Mouse (Mus musculus) forebrain, embryonic 15.5 days (tissue): ENCODE data around the gene Akap8. TPM values are rescaled to one million over a fixed set of nuclear protein-coding genes. Genes with fewer than 3 reads are reported as not detected.

Experiments used
- ATAC-seq: fragments of 200-750 bp; cut with Nextera tagmentation; replicated peaks from 2 replicates; pipeline ENCODE4 v1.8.0; 2017; ENCODE audit warnings: mild to moderate bottlenecking, moderate TSS enrichment, moderate library complexity
- H3K27ac ChIP-seq: fragments of 300-500 bp; sonication (generic); replicated peaks from 2 replicates; pipeline ENCODE4 v1.5.1; 2015; ENCODE audit warnings: mild to moderate bottlenecking, inconsistent platforms
- H3K27me3 ChIP-seq: fragments of 300-500 bp; sonication (generic); 2 replicates; pipeline ENCODE4 v1.6.1; 2015; ENCODE audit warnings: inconsistent platforms
- H3K36me3 ChIP-seq: fragments of 300-500 bp; sonication (generic); 2 replicates; pipeline ENCODE4 v1.6.1; 2015; ENCODE audit warnings: mild to moderate bottlenecking, inconsistent platforms
- H3K4me1 ChIP-seq: fragments of 300-500 bp; sonication (generic); 2 replicates; pipeline ENCODE4 v1.6.1; 2015; ENCODE audit warnings: inconsistent platforms
- H3K4me2 ChIP-seq: fragments of 300-500 bp; sonication (generic); replicated peaks from 2 replicates; pipeline ENCODE4 v1.6.1; 2015; ENCODE audit warnings: mild to moderate bottlenecking, inconsistent platforms
- H3K4me3 ChIP-seq: fragments of 300-500 bp; sonication (generic); 2 replicates; pipeline ENCODE4 v1.5.1; 2015; ENCODE audit warnings: mild to moderate bottlenecking, inconsistent platforms
- H3K9ac ChIP-seq: fragments of 300-500 bp; sonication (generic); replicated peaks from 2 replicates; pipeline ENCODE4 v1.6.1; 2015; ENCODE audit warnings: mild to moderate bottlenecking, inconsistent platforms
- H3K9me3 ChIP-seq: fragments of 300-500 bp; sonication (generic); 2 replicates; pipeline ENCODE4 v1.6.1; 2016; ENCODE audit warnings: inconsistent platforms
- WGBS: fragments of 180-500 bp; shearing (Covaris S2); methylation state at CpG from one replicate; pipeline ENCODE4 v1.1.7; 2015; ENCODE audit warnings: mixed read lengths; 5-methylcytosine and 5-hydroxymethylcytosine counted together
- polyA plus RNA-seq: library from polyadenylated mRNA; unstranded; fragments of >200 nt; fragmentation: Nextera tagmentation; extraction: Ambion mirVana; gene quantifications from 2 replicates; pipeline ENCODE4 v1.2.1, GENCODE M21; 2015

Akap8 gene
- polyA plus RNA-seq, 1 experiment from 2014 or later: 107 TPM

GRCm38 (mm10) chr17:32313892-32314291 lies 7.1 kb downstream of the Akap8 start:
- no peak overlapping the region for H3K27ac ChIP-seq
- 82% methylated on average over 5 of the region's 5 CpGs for WGBS
- H3K4me2 ChIP-seq: no peak overlapping the region
- ATAC-seq: no peak
- peaks cover 91% of the 10 kb centered on the region for H3K36me3 ChIP-seq
- peaks cover 10% of the 10 kb centered on the region for H3K4me1 ChIP-seq
- no peaks in the 10 kb centered on the region for H3K9me3 ChIP-seq
- H3K9ac ChIP-seq: no peak overlapping the region
- no peaks in the 10 kb centered on the region for H3K27me3 ChIP-seq
- no peak overlapping the region for H3K4me3 ChIP-seq

DNA sequence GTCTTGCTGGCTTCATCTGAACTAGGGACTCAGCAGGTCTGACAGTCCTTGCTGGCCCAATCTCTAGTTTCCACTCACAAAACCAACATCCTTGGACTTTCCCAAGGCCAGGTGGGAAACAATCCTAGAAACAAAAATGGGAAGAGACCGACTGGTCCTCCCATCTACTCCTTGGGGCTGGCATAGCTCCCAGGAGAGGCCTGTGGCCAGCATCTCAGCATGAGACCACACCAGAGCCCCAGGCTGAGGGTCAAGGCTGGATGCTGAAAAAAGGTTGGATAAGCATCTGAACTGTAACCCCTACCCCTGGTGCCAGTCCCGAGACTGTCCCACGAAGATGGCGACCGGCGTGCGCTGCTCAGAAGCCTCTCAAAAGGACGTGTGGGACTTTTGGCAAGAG lies 8.2 kb downstream of the Akap8 start:
- Histone ChIP-seq H3K27me3 (no peaks in the 10 kb centered on the region), H3K9ac (no peak overlapping the region), H3K4me3 (no peak overlapping the region), H3K9me3 (no peaks in the 10 kb centered on the region), H3K4me1 (no peaks in the 10 kb centered on the region), H3K4me2 (no peak overlapping the region), H3K36me3 (peaks cover 99% of the 10 kb centered on the region), H3K27ac (no peak overlapping the region)
- 93% methylated on average over 8 of the region's 8 CpGs for WGBS
- no peak for ATAC-seq

GRCm38 (mm10) chr17:32307963-32308362 lies 13.1 kb downstream of the Akap8 start:
- WGBS: 94% methylated on average over 4 of the region's 4 CpGs
- H3K4me1 ChIP-seq: no peaks in the 10 kb centered on the region
- no peak overlapping the region for H3K9ac ChIP-seq
- H3K4me2 ChIP-seq: no peak overlapping the region
- H3K9me3 ChIP-seq: no peaks in the 10 kb centered on the region
- H3K27me3 ChIP-seq: no peaks in the 10 kb centered on the region
- peaks cover 94% of the 10 kb centered on the region for H3K36me3 ChIP-seq
- no peak overlapping the region for H3K27ac ChIP-seq
- ATAC-seq: no peak
- H3K4me3 ChIP-seq: no peak overlapping the region

- 80% methylated on average over 1 of the region's 1 CpGs for WGBS
- Histone ChIP-seq H3K27ac (no peak overlapping the region), H3K9ac (no peak overlapping the region), H3K4me2 (no peak overlapping the region), H3K4me3 (no peak overlapping the region), H3K27me3 (no peaks in the 10 kb centered on the region), H3K9me3 (no peaks in the 10 kb centered on the region), H3K4me1 (no peaks in the 10 kb centered on the region), H3K36me3 (no peaks in the 10 kb centered on the region)
- no peak for ATAC-seq
Measured at GRCm38 (mm10) chr17:32298125-32298524, 22.9 kb downstream of the Akap8 start.

- Histone ChIP-seq H3K4me2 (no peak overlapping the region), H3K27ac (no peak overlapping the region), H3K27me3 (no peaks in the 10 kb centered on the region), H3K9me3 (no peaks in the 10 kb centered on the region), H3K4me3 (no peak overlapping the region), H3K4me1 (no peaks in the 10 kb centered on the region), H3K36me3 (no peaks in the 10 kb centered on the region), H3K9ac (no peak overlapping the region)
- 96% methylated on average over 2 of the region's 2 CpGs for WGBS
- no peak for ATAC-seq
Measured at GRCm38 (mm10) chr17:32295901-32296300, 25.1 kb downstream of the Akap8 start.

GRCm38 (mm10) chr17:32295160-32295559 lies 25.9 kb downstream of the Akap8 start:
- no peaks in the 10 kb centered on the region for H3K9me3 ChIP-seq
- ATAC-seq: no peak
- H3K27me3 ChIP-seq: no peaks in the 10 kb centered on the region
- 88% methylated on average over 4 of the region's 4 CpGs for WGBS
- no peak overlapping the region for H3K27ac ChIP-seq
- H3K4me3 ChIP-seq: no peak overlapping the region
- H3K9ac ChIP-seq: no peak overlapping the region
- no peaks in the 10 kb centered on the region for H3K36me3 ChIP-seq
- H3K4me1 ChIP-seq: no peaks in the 10 kb centered on the region
- no peak overlapping the region for H3K4me2 ChIP-seq

DNA sequence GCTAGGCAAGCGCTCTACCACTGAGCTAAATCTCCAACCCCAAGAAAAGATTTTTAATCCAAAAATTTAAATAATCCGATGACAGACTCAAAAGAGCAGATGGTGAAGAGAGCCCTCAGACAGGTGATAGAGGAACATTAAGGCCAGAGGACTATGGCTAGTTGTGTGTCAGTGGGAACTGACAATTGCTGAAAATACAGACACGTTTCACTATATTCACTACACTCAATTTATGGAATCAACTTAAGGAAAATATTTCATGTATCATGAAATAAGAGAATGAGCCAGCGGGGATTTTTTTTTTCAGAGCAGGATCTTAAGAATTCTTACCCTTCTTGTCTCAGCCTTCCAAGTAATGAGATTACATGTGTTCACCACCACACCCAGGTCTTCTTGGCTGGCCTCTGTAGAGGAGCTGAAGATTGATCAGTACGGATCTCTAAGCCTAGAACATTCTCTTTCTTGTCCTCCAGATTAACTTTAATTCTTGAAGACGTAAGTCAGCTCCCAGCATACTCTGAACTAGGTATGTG lies 35.8 kb downstream of the Akap8 start:
- H3K36me3 ChIP-seq: no peaks in the 10 kb centered on the region; the same call in 1 of the 2 replicates
- peak overlapping the region; percentile 74 for H3K4me2 ChIP-seq
- no peaks in the 10 kb centered on the region for H3K27me3 ChIP-seq
- peaks cover 39% of the 10 kb centered on the region for H3K4me1 ChIP-seq
- H3K9me3 ChIP-seq: no peaks in the 10 kb centered on the region
- peak overlapping the region; percentile 100 for H3K27ac ChIP-seq
- no peak for ATAC-seq
- peak overlapping the region; percentile 83 for H3K4me3 ChIP-seq
- WGBS: 49% methylated on average over 6 of the region's 6 CpGs
- peak overlapping the region; percentile 92 for H3K9ac ChIP-seq

DNA sequence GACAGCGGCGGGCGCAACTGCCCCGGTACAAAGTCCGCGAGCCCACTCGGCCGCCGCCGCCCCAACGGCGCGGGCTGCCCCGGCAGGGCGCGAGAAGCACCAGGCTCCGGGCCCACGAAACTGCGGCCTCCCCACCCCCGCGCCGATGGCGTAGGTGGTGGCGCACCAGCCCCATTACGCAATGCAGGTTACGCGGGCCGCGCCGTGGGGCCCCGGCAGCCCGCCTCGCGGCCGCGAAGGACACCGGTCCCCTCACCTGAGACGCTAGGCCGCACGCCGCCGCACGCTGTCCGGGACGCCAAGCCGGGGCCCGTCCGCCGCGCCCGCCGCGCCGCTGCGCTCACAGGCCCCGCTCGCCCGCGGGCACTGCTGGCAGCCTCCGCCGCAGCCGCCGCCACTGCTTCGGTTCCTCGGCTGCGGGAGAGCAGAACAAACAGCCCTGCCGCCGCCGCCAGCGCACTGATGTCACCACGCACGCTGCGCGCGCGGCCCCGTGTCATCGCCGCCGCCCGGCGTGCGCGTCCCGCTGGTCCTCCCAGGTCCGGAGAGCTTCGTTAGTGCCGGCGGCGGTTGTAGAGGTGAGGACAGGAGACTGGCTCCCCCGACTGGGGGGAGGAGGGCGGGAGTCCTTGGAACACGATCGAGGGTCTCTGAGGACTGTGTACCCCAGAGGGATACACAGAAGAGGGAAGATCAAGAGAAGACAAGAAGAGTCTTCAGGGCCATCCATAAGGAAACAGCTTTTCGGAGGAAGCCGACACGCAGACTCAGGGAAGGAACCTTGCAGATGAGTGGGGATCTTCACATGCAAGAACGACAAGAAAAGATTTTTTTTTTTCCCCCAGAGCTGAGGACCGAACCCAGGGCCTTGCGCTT lies 36.5 kb downstream of the Akap8 start, which contains the start of gene Brd4:
TSS of gene Brd4 (minus strand) at position 461 of the 876 bp plus-strand sequence.
- Histone ChIP-seq H3K4me2 (peak within 1 kb of the TSS; percentile 74), H3K4me3 (peak within 1 kb of the TSS; percentile 83), H3K36me3 (no peaks in the 10 kb centered on the region), H3K27ac (peak within 1 kb of the TSS; percentile 100), H3K27me3 (no peaks in the 10 kb centered on the region), H3K4me1 (peaks cover 39% of the 10 kb centered on the region), H3K9me3 (no peaks in the 10 kb centered on the region), H3K9ac (peak within 1 kb of the TSS; percentile 92)
- peak; percentile 94 for ATAC-seq
- under 1% methylated on average over 100 of the region's 100 CpGs for WGBS

DNA sequence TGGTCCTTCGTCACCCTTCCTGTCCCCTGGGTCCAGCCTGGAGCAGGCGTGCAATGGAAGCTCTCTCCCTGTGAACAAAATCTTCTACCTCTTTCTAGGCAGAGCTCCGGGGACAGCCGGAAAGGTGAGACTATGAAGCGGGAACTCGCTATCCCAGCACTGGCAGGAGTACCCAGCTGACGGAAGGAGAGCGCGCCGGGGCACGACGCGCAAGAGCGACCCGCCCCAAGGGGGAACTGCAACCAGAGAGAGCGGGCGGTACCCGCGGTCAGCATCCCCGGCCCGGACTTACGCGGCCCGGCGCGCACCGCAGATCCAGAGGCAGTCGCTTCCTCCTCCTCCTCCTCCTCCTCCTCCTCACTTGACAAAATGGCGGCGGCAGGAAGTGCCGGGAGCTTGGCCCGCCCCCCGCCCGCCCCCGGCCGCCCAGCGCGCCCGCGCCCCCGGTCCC lies 37.2 kb downstream of the Akap8 start:
- H3K9ac ChIP-seq: peak overlapping the region; percentile 92
- H3K4me3 ChIP-seq: peak overlapping the region; percentile 83
- no peaks in the 10 kb centered on the region for H3K27me3 ChIP-seq
- H3K4me2 ChIP-seq: peak overlapping the region; percentile 74
- H3K9me3 ChIP-seq: no peaks in the 10 kb centered on the region
- peak; percentile 70 for ATAC-seq
- 0% methylated on average over 29 of the region's 41 CpGs for WGBS
- H3K4me1 ChIP-seq: peaks cover 42% of the 10 kb centered on the region
- H3K27ac ChIP-seq: peak overlapping the region; percentile 100
- H3K36me3 ChIP-seq: no peaks in the 10 kb centered on the region

DNA sequence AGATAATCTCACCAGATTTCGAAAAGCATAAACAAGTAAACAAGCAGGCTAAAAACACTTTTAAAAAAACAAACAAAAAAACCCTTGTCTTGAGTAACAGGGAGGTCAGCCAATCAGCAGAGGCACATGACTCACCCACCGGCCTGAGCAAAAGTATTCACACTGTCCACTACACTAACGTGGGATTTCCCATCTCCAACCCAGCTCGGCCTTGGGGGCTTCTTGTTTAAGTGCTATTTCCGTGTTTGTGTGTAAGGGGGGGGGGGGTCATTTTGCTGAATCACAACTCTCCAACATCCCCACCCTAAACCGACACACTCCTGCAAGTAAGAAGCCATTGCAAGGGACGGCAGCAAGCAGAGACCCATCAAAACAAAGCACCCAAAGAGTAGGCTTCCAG lies 37.7 kb downstream of the Akap8 start:
- Histone ChIP-seq H3K9ac (peak overlapping the region; percentile 92), H3K27me3 (no peaks in the 10 kb centered on the region), H3K4me2 (peak overlapping the region; percentile 74), H3K4me1 (peaks cover 42% of the 10 kb centered on the region), H3K4me3 (peak overlapping the region; percentile 83), H3K9me3 (no peaks in the 10 kb centered on the region), H3K27ac (peak overlapping the region; percentile 100), H3K36me3 (no peaks in the 10 kb centered on the region)
- no peak for ATAC-seq
- WGBS: 7% methylated on average over 7 of the region's 7 CpGs

DNA sequence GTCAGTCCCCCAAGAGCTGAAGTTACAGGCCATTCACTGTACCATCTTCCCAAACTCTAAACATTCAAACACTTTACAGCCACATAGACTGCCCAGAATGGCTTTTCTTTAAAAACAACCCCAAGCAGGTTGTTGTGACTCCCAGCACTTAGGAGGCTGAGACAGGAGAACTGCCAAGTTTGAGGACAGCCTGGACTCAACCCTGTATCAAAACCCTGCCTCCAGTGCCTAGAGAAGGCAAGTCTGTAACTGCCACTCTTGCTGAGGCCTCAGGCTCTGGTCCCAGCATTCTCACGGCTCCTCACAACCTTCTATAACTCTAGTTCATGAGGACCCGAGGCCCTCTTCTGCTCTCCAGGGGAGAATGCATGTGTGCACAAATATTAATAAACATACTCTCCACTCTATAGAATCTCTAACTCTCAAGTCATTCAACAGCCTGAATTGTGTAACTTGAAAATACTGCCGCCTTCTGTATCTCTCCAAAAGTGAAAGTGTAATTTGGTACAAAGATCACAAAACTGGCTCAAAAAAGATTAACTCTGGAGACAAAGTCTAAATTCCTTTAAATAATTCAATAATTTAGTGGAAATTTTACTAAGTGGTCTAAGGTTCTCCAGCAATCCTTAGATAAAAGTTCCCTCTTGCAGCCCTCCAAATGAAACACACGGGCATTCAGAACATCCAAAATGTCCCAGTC lies 39.3 kb downstream of the Akap8 start:
- peaks cover 36% of the 10 kb centered on the region for H3K4me1 ChIP-seq
- no peak overlapping the region; the same call in 1 of the 2 replicates for H3K4me2 ChIP-seq
- H3K4me3 ChIP-seq: no peak overlapping the region
- H3K27ac ChIP-seq: no peak overlapping the region
- H3K27me3 ChIP-seq: no peaks in the 10 kb centered on the region
- H3K9ac ChIP-seq: no peak overlapping the region
- no peak for ATAC-seq
- 81% methylated on average over 4 of the region's 4 CpGs for WGBS
- no peaks in the 10 kb centered on the region for H3K9me3 ChIP-seq
- no peaks in the 10 kb centered on the region for H3K36me3 ChIP-seq

- Histone ChIP-seq H3K36me3 (no peaks in the 10 kb centered on the region), H3K4me1 (peaks cover 35% of the 10 kb centered on the region), H3K27ac (no peak overlapping the region), H3K9ac (no peak overlapping the region), H3K4me2 (no peak overlapping the region), H3K4me3 (no peak overlapping the region), H3K27me3 (no peaks in the 10 kb centered on the region), H3K9me3 (no peaks in the 10 kb centered on the region)
- ATAC-seq: no peak
- WGBS: 94% methylated on average over 2 of the region's 2 CpGs
Measured at GRCm38 (mm10) chr17:32281126-32281525, 39.9 kb downstream of the Akap8 start.
